Comparison of ENCODE assay signal across 13 mouse cellular contexts in genomic region chr5:31709389-31709788, GRCm38 (mm10). TPM values are rescaled to one million over a fixed set of nuclear protein-coding genes. Genes with fewer than 3 reads are reported as not detected.
A peak's percentile ranks its signal among the peaks of the same experiment; 100 is the strongest.
DNase-seq lines count a peak whose midpoint lies in the region; ATAC-seq and TF ChIP-seq lines count a peak whose summit lies in the region.
"Had no signal": no experiment of that assay in that cellular context is flagged by ENCODE, and none has a peak within 500 bp of the region (broad histone marks: within the 10 kb centered on the region; RNA-seq: fewer than 3 reads in every experiment).

No protein-coding gene starts in this region.

- no peaks in the 10 kb centered on the region for H3K4me1 ChIP-seq in kidney, postnatal 0 days (replicated peaks; ENCODE audit: insufficient read depth, low read length)
- H3K4me1 ChIP-seq: limb, embryonic 12.5 days; midbrain, embryonic 13.5 days had no signal

- no peak overlapping the region for H3K9ac ChIP-seq in kidney, postnatal 0 days (ENCODE audit: low read depth, low read length)
- H3K9ac ChIP-seq: limb, embryonic 12.5 days; midbrain, embryonic 13.5 days had no signal

- no peak overlapping the region for H3K27ac ChIP-seq in kidney, postnatal 0 days
- H3K27ac ChIP-seq: limb, embryonic 12.5 days; midbrain, embryonic 13.5 days had no signal

- peak; percentile 40; the same call in 1 of the 2 replicates for TF ChIP-seq CTCF in kidney, postnatal 0 days (IDR thresholded peaks at IDR 0.05; ENCODE audit: low read depth)

- no peaks in the 10 kb centered on the region for H3K27me3 ChIP-seq in kidney, postnatal 0 days (ENCODE audit: insufficient read depth, low read length)
- H3K27me3 ChIP-seq: limb, embryonic 12.5 days; midbrain, embryonic 13.5 days had no signal

- H3K9me3 ChIP-seq in kidney, postnatal 0 days (replicated peaks; ENCODE audit: low read length), result no peaks in the 10 kb centered on the region
- H3K9me3 ChIP-seq: limb, embryonic 12.5 days; midbrain, embryonic 13.5 days had no signal

- no peak for DNase-seq in kidney, postnatal 0 days (ENCODE audit: low spot score)
- DNase-seq in kidney, adult 18-20 months, result no peak
- DNase-seq in 416B (ENCODE audit: low read depth) (peak; percentile 77), ES-CJ7 (ENCODE audit: low read depth, low spot score) (peak; percentile 38)
- DNase-seq in cerebellum, adult 8-10 months, result no peak
- DNase-seq: cerebellum, adult 11-12 months; heart, postnatal 36 days; kidney, postnatal 25 days had no signal

- H3K36me3 ChIP-seq in kidney, postnatal 0 days (ENCODE audit: insufficient read depth, low read length), result no peaks in the 10 kb centered on the region

- 89% methylated on average over 1 of the region's 1 CpGs for WGBS in kidney, postnatal 0 days

- ATAC-seq in kidney, postnatal 0 days (replicated peaks; ENCODE audit: low FRiP score, low read depth), result no peak
- ATAC-seq in megakaryocyte progenitor cell, adult 5-6 weeks (replicated peaks; ENCODE audit: poor library complexity), result peak; percentile 76
- ATAC-seq in monocyte, adult 5-6 weeks (replicated peaks; ENCODE audit: insufficient number of reproducible peaks, low FRiP score, low TSS enrichment, poor library complexity, severe bottlenecking), result no peak
- ATAC-seq: midbrain, embryonic 13.5 days had no signal

- no peak overlapping the region for H3K4me2 ChIP-seq in kidney, postnatal 0 days (ENCODE audit: low read length)
- H3K4me2 ChIP-seq: limb, embryonic 12.5 days; midbrain, embryonic 13.5 days had no signal

- no peak overlapping the region for H3K4me3 ChIP-seq in kidney, postnatal 0 days (replicated peaks; ENCODE audit: low read depth, low read length)
- H3K4me3 ChIP-seq: erythroblast, embryonic 14.5 days; limb, embryonic 12.5 days; midbrain, embryonic 13.5 days had no signal

RNA-seq across cellular contexts. Expression of gene Babam2, which starts 11.9 kb away (rescaled TPM):
- polyA plus RNA-seq in kidney, postnatal 0 days (2015; fragmentation: Nextera tagmentation; extraction: Ambion mirVana), result 82.7 and 90.2 TPM in 2 replicates
- total RNA-seq in megakaryocyte progenitor cell, adult 5-6 weeks (2015), result 101 and 117 TPM in 2 replicates
- total RNA-seq in megakaryocyte progenitor cell, adult 5-6 weeks (2017), result 37.7 and 44.2 TPM in 2 replicates
- 35.1 to 40.8 TPM (median 35.5 TPM) in 3 replicates for total RNA-seq in monocyte, adult 5-6 weeks (2017)

RNA-seq across cellular contexts. Expression of gene Rbks, which starts 12.0 kb away (rescaled TPM):
- polyA plus RNA-seq in kidney, postnatal 0 days (2015; fragmentation: Nextera tagmentation; extraction: Ambion mirVana), result 11.7 and 12.5 TPM in 2 replicates
- 25.8 and 34.6 TPM in 2 replicates for total RNA-seq in megakaryocyte progenitor cell, adult 5-6 weeks (2015)
- total RNA-seq in megakaryocyte progenitor cell, adult 5-6 weeks (2017), result 17.7 and 29.3 TPM in 2 replicates
- total RNA-seq in monocyte, adult 5-6 weeks (2017), result 4.1 to 17.8 TPM (median 6.9 TPM) in 3 replicates

Comparison
In these comparisons a context has a peak if more than half of its experiments do, and no peak if none do; other contexts are left out.
1. DNase-seq: peak in 416B (single experiment) and ES-CJ7 (single experiment); none in kidney, postnatal 0 days (single experiment), kidney, adult 18-20 months (single experiment) and cerebellum, adult 8-10 months (single experiment).